Mouse (Mus musculus) hindbrain, postnatal 0 days (tissue): Measurements from ENCODE around the gene Rab3a. TPM values are rescaled to one million over a fixed set of nuclear protein-coding genes. Genes with fewer than 3 reads are reported as not detected.

ENCODE experiments used
- ATAC-seq: fragments of 200-750 bp; cut with Nextera tagmentation; 2 replicates; pipeline ENCODE4 v1.8.0; 2017; ENCODE audit warnings: mild to moderate bottlenecking, moderate TSS enrichment, moderate library complexity
- DNase-seq: peaks from one replicate; pipeline ENCODE4 v3.0.0-alpha.2; 2015; ENCODE audit warnings: low spot score
- H3K27ac ChIP-seq: fragments of 300-500 bp; sonication (generic); 2 replicates; pipeline ENCODE4 v1.5.1; 2014; ENCODE audit warnings: mild to moderate bottlenecking
- H3K27me3 ChIP-seq: fragments of 300-500 bp; sonication (generic); 2 replicates; pipeline ENCODE4 v1.6.1; 2014; ENCODE audit warnings: low read length, mixed read lengths; ENCODE audit not compliant: insufficient read depth
- H3K36me3 ChIP-seq: fragments of 300-500 bp; sonication (generic); 2 replicates; pipeline ENCODE4 v1.6.1; 2014; ENCODE audit warnings: low read length, mixed read lengths; ENCODE audit not compliant: insufficient read depth
- H3K4me1 ChIP-seq: fragments of 300-500 bp; sonication (generic); 2 replicates; pipeline ENCODE4 v1.6.1; 2014; ENCODE audit warnings: antibody characterized with exemption, low read length, mixed read lengths; ENCODE audit not compliant: insufficient read depth
- H3K4me2 ChIP-seq: fragments of 300-500 bp; sonication (generic); 2 replicates; pipeline ENCODE4 v1.6.1; 2014; ENCODE audit warnings: low read depth, mild to moderate bottlenecking, low read length, moderate library complexity, mixed read lengths
- H3K4me3 ChIP-seq: fragments of 300-500 bp; sonication (generic); 2 replicates; pipeline ENCODE4 v1.5.1; 2014; ENCODE audit warnings: low read length
- H3K9ac ChIP-seq: fragments of 300-500 bp; sonication (generic); replicated peaks from 2 replicates; pipeline ENCODE4 v1.6.1; 2014; ENCODE audit warnings: mild to moderate bottlenecking, low read length, moderate library complexity, mixed read lengths
- H3K9me3 ChIP-seq: fragments of 300-500 bp; sonication (generic); 2 replicates; pipeline ENCODE4 v1.6.1; 2016; ENCODE audit warnings: low read length, mixed read lengths
- CTCF ChIP-seq: IDR thresholded peaks from 2 replicates; pipeline ENCODE4 v1.5.1; 2016; ENCODE audit warnings: antibody characterized with exemption, control low read depth, low read depth
- WGBS: fragments of 180-500 bp; shearing (Covaris S2); extraction: QIAGEN DNeasy Blood & Tissue Kit; methylation state at CpG from one replicate; pipeline ENCODE4 v1.1.7; 2014; 5-methylcytosine and 5-hydroxymethylcytosine counted together
- polyA plus RNA-seq: library from polyadenylated mRNA; unstranded; fragments of >200 nt; fragmentation: Nextera tagmentation; extraction: Ambion mirVana; gene quantifications from 2 replicates; pipeline ENCODE4 v1.2.1, GENCODE M21; 2015
- total RNA-seq: library from RNA; depleted of rRNA; stranded (reverse); fragments of >200 nt; gene quantifications from 2 replicates; pipeline ENCODE4 v1.2.3, GENCODE M21; 2014

Gene Rab3a
- total and polyA plus RNA-seq, 2 experiments from 2014 or later, result 693 to 724 TPM

GRCm38 (mm10) chr8:70780093-70780492 lies 25.6 kb downstream of the Rab3a start:
- H3K27me3 ChIP-seq, result no peaks in the 10 kb centered on the region
- no peak overlapping the region for H3K27ac ChIP-seq
- H3K4me3 ChIP-seq, result no peak overlapping the region
- 83% methylated on average over 11 of the region's 11 CpGs for WGBS
- no peaks in the 10 kb centered on the region for H3K9me3 ChIP-seq
- no peak overlapping the region for H3K4me2 ChIP-seq
- H3K4me1 ChIP-seq, result peaks cover 14% of the 10 kb centered on the region
- no peak for TF ChIP-seq CTCF
- no peak for DNase-seq
- H3K36me3 ChIP-seq, result peaks cover 45% of the 10 kb centered on the region
- ATAC-seq, result no peak
- no peak overlapping the region for H3K9ac ChIP-seq

- H3K4me2 ChIP-seq, result no peak overlapping the region
- no peaks in the 10 kb centered on the region for H3K9me3 ChIP-seq
- peaks cover 6% of the 10 kb centered on the region for H3K4me1 ChIP-seq
- H3K27ac ChIP-seq, result no peak overlapping the region
- no peak for ATAC-seq
- peaks cover 46% of the 10 kb centered on the region for H3K36me3 ChIP-seq
- H3K27me3 ChIP-seq, result no peaks in the 10 kb centered on the region
- no peak for DNase-seq
- H3K4me3 ChIP-seq, result no peak overlapping the region
- H3K9ac ChIP-seq, result no peak overlapping the region
- TF ChIP-seq CTCF, result no peak
- WGBS, result 90% methylated on average over 25 of the region's 25 CpGs
Observed at GRCm38 (mm10) chr8:70786291-70787050, 32.0 kb downstream of the Rab3a start.

- H3K9me3 ChIP-seq, result no peaks in the 10 kb centered on the region
- no peak overlapping the region for H3K4me2 ChIP-seq
- H3K27ac ChIP-seq, result no peak overlapping the region
- no peak overlapping the region for H3K9ac ChIP-seq
- no peak overlapping the region for H3K4me3 ChIP-seq
- 94% methylated on average over 3 of the region's 3 CpGs for WGBS
- no peak for DNase-seq
- no peaks in the 10 kb centered on the region for H3K27me3 ChIP-seq
- peaks cover 43% of the 10 kb centered on the region for H3K36me3 ChIP-seq
- ATAC-seq, result no peak
- TF ChIP-seq CTCF, result no peak
- H3K4me1 ChIP-seq, result peaks cover 6% of the 10 kb centered on the region
Observed at GRCm38 (mm10) chr8:70787051-70787445, 32.6 kb downstream of the Rab3a start.

- Histone ChIP-seq H3K9me3 (no peaks in the 10 kb centered on the region), H3K4me2 (peak overlapping the region; percentile 13; the same call in 1 of the 2 replicates), H3K4me1 (peaks cover 12% of the 10 kb centered on the region), H3K27ac (no peak overlapping the region), H3K36me3 (peaks cover 38% of the 10 kb centered on the region), H3K27me3 (no peaks in the 10 kb centered on the region), H3K9ac (0 out of 2 replicates have a peak overlapping the region, but pooled peaks have one; percentile 9), H3K4me3 (no peak overlapping the region)
- TF ChIP-seq CTCF, result no peak
- 29% methylated on average over 30 of the region's 30 CpGs for WGBS
- DNase-seq (peak; percentile 80), ATAC-seq (peak; percentile 36)
Observed at GRCm38 (mm10) chr8:70787941-70788667, 33.6 kb downstream of the Rab3a start.

GRCm38 (mm10) chr8:70789046-70789445 lies 34.6 kb downstream of the Rab3a start:
- no peak overlapping the region for H3K9ac ChIP-seq
- H3K27me3 ChIP-seq, result no peaks in the 10 kb centered on the region
- ATAC-seq, result no peak
- H3K36me3 ChIP-seq, result peaks cover 29% of the 10 kb centered on the region
- no peak for DNase-seq
- H3K9me3 ChIP-seq, result no peaks in the 10 kb centered on the region
- H3K4me3 ChIP-seq, result no peak overlapping the region
- TF ChIP-seq CTCF, result no peak
- WGBS, result 80% methylated on average over 10 of the region's 10 CpGs
- no peak overlapping the region for H3K27ac ChIP-seq
- peaks cover 12% of the 10 kb centered on the region for H3K4me1 ChIP-seq
- no peak overlapping the region for H3K4me2 ChIP-seq

- peak overlapping the region; percentile 75 for H3K9ac ChIP-seq
- ATAC-seq (no peak), DNase-seq (no peak)
- peaks cover 14% of the 10 kb centered on the region for H3K36me3 ChIP-seq
- 45% methylated on average over 8 of the region's 8 CpGs for WGBS
- no peak for TF ChIP-seq CTCF
- no peak overlapping the region for H3K27ac ChIP-seq
- peak overlapping the region; percentile 80 for H3K4me2 ChIP-seq
- no peaks in the 10 kb centered on the region for H3K27me3 ChIP-seq
- peaks cover 12% of the 10 kb centered on the region for H3K4me1 ChIP-seq
- H3K9me3 ChIP-seq, result no peaks in the 10 kb centered on the region
- no peak overlapping the region for H3K4me3 ChIP-seq
Observed at GRCm38 (mm10) chr8:70790846-70791245, 36.4 kb downstream of the Rab3a start.
